Comparison of ENCODE assay signal across 8 mouse cellular contexts in the genomic region with DNA sequence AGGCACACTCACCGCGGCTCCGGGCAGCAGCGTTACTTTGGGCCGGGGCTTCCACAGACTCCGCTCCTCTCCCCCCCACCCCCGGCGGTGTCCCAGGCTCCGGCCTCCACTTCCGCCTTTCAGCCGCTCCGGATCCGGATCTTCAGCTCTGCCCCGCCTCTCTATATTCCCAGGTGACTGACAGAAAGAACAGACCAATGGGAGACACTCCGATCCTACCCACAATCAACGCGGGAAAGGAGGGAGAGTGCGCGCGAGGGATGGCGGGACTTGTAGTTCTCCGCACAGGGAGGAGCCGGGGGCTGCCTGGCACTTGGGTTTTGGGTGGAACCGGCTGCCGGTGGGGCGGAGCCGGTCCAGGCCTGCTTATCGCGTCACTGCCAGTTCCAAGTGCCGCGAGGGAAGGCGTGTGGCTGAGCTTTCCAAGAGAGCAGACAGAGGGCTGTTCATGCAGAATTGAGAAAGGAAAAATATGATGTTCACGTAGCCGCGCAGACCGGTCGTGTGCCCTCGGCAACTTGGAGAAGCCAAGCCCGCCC. TPM values are rescaled to one million over a fixed set of nuclear protein-coding genes. Genes with fewer than 3 reads are reported as not detected.
DNase-seq lines count a peak whose midpoint lies in the region; ATAC-seq and TF ChIP-seq lines count a peak whose summit lies in the region.

Rab5c (minus strand) TSS at position 150 of the 539 bp plus-strand sequence.

- H3K36me3 ChIP-seq in megakaryocyte, embryonic 14.5 days (replicated peaks; ENCODE audit: low read length), result peaks cover 20% of the 10 kb centered on the region

- 0 out of 2 replicates have a peak within 1 kb of the TSS, but pooled peaks have one; percentile 4 for H3K27ac ChIP-seq in cortical plate, adult 2 months (ENCODE audit: insufficient read depth, low read length)

- peak within 1 kb of the TSS; percentile 42 for H3K4me3 ChIP-seq in cortical plate, adult 2 months (ENCODE audit: insufficient read depth, low read length)
- peak within 1 kb of the TSS; percentile 99 for H3K4me3 ChIP-seq in megakaryocyte, embryonic 14.5 days (replicated peaks)

- no peak for TF ChIP-seq CTCF in cortical plate, adult 2 months (IDR thresholded peaks at IDR 0.05; ENCODE audit: extremely low read depth, insufficient read depth, low read length)

- peak; percentile 98 for DNase-seq in gastrocnemius, adult 8-10 months (ENCODE audit: low spot score in 2 of 2)
- DNase-seq in hindlimb bud, embryonic 11.5 days (ENCODE audit: extremely low spot score, low read depth, low spot score), result peak; percentile 96
- peak; percentile 95 to 99 for DNase-seq in left cerebral cortex, adult 8-10 months (ENCODE audit: low spot score in 2 of 2)
- peak; percentile 99 for DNase-seq in right cerebral cortex, postnatal 10 days (ENCODE audit: low spot score in 2 of 2)
- peak; percentile 93 for DNase-seq in urinary bladder, postnatal 25 days (ENCODE audit: low spot score)

- H3K27me3 ChIP-seq in megakaryocyte, embryonic 14.5 days (replicated peaks), result no peaks in the 10 kb centered on the region

- peak; percentile 89 for TF ChIP-seq POLR2A in cortical plate, adult 2 months (IDR thresholded peaks at IDR 0.05; ENCODE audit: extremely low read depth, insufficient read depth, low read length)

- H3K9me3 ChIP-seq in megakaryocyte, embryonic 14.5 days, result no peaks in the 10 kb centered on the region

- ATAC-seq in activated CD4-positive, CD25-positive, alpha-beta regulatory T cell, adult 4 months, result peak; percentile 98

- H3K4me1 ChIP-seq in cortical plate, adult 2 months (ENCODE audit: control insufficient read depth, insufficient read depth, low read length), result peaks cover 9% of the 10 kb centered on the region
- peaks cover 56% of the 10 kb centered on the region for H3K4me1 ChIP-seq in megakaryocyte, embryonic 14.5 days

RNA-seq across cellular contexts. Expression of gene Rab5c, which starts in this region (rescaled TPM):
- polyA plus RNA-seq in activated CD4-positive, CD25-positive, alpha-beta regulatory T cell, adult 4 months (2017; shearing (Covaris generic)), result 10 to 100 TPM; 29.0 to 44.1 TPM
- polyA plus RNA-seq in cortical plate, adult 2 months (2012; rRNA removed), result 196 and 207 TPM in 2 replicates
- total RNA-seq in gastrocnemius, adult 8-10 months (2022), result 10 to 100 TPM; 41.4 to 50.9 (median 42.2) TPM
- 100 to 1,000 TPM; 148 to 157 (median 154) TPM for total RNA-seq in left cerebral cortex, adult 8-10 months (2022)
- polyA plus RNA-seq in megakaryocyte, embryonic 14.5 days (2012; ENCODE audit: insufficient read depth, low replicate concordance), result 502 and 744 TPM in 2 replicates

Comparison
In these comparisons a context has a peak if more than half of its experiments do, and no peak if none do; other contexts are left out.
1. Peak in every context shown above with its lines: DNase-seq, ATAC-seq, H3K4me3 ChIP-seq and H3K27ac ChIP-seq.